Mouse (Mus musculus) C2C12 (cell line): ENCODE measurements around the gene Mgmt. TPM values are rescaled to one million over a fixed set of nuclear protein-coding genes. Genes with fewer than 3 reads are reported as not detected.

Source experiments
- H3K27me3 ChIP-seq: one replicate; pipeline ENCODE4 v1.6.1; 2011; ENCODE audit not compliant: control insufficient read depth, insufficient read depth, insufficient read length
- H3K36me3 ChIP-seq: one replicate; pipeline ENCODE4 v1.6.1; 2011; ENCODE audit not compliant: control insufficient read depth, insufficient read depth
- H3K4me3 ChIP-seq: one replicate; pipeline ENCODE4 v1.5.1; 2011; ENCODE audit warnings: mild to moderate bottlenecking, control low read depth; ENCODE audit not compliant: poor library complexity, insufficient read depth, severe bottlenecking
- H3K79me2 ChIP-seq: one replicate; pipeline ENCODE4 v1.6.1; 2011; ENCODE audit not compliant: control insufficient read depth, insufficient read depth
- H3K79me3 ChIP-seq: one replicate; pipeline ENCODE4 v1.6.1; 2011; ENCODE audit warnings: low read depth, control low read depth
- H3ac ChIP-seq: one replicate; pipeline ENCODE3; 2011; ENCODE audit warnings: low read depth; ENCODE audit not compliant: control insufficient read depth, insufficient read length
- CEBPB ChIP-seq: IDR thresholded peaks from one replicate; pipeline ENCODE4 v1.6.1; 2011; ENCODE audit warnings: low read depth, mild to moderate bottlenecking, control low read depth, moderate library complexity
- CTCF ChIP-seq: IDR thresholded peaks from one replicate; pipeline ENCODE4 v1.5.1; 2011; ENCODE audit not compliant: control insufficient read depth, insufficient read depth, insufficient read length
- FOSL1 ChIP-seq: IDR thresholded peaks from one replicate; pipeline ENCODE4 v1.8.0; 2011; ENCODE audit warnings: mild to moderate bottlenecking, low read length; ENCODE audit not compliant: poor library complexity, insufficient read depth, severe bottlenecking
- MAX ChIP-seq: IDR thresholded peaks from one replicate; pipeline ENCODE4 v1.6.1; 2011; ENCODE audit warnings: mild to moderate bottlenecking, control low read depth
- MYOD1 ChIP-seq: IDR thresholded peaks from one replicate; pipeline ENCODE4 v1.6.1; 2011; ENCODE audit warnings: low read depth; ENCODE audit not compliant: control insufficient read depth, insufficient read length
- MYOG ChIP-seq: IDR thresholded peaks from one replicate; pipeline ENCODE4 v1.6.1; 2011; ENCODE audit not compliant: control insufficient read depth, insufficient read length; ENCODE audit errors: extremely low read depth
- USF1 ChIP-seq: IDR thresholded peaks from one replicate; pipeline ENCODE4 v1.6.1; 2011; ENCODE audit warnings: low read depth, mild to moderate bottlenecking, control low read depth, moderate library complexity
- polyA plus RNA-seq: library from polyadenylated mRNA; unstranded; fragments of >200 nt; fragmentation: generic; extraction: Trizol; gene quantifications from one replicate; pipeline ENCODE4 v1.2.1, GENCODE M21; 2012; ENCODE audit warnings: missing spikeins

The Mgmt gene
- polyA plus RNA-seq, 1 experiment: 1.9 TPM

GRCm38 (mm10) chr7:136946131-136946530, 51.7 kb downstream of the Mgmt start:
- no peaks in the 10 kb centered on the region for H3K79me2 ChIP-seq
- TF ChIP-seq MYOD1: no peak
- H3ac ChIP-seq: no peak overlapping the region

GRCm38 (mm10) chr7:136948275-136948810, 53.9 kb downstream of the Mgmt start:
- Histone ChIP-seq H3K79me2 (no peaks in the 10 kb centered on the region), H3ac (no peak overlapping the region), H3K4me3 (no peak overlapping the region), H3K36me3 (no peaks in the 10 kb centered on the region), H3K79me3 (no peaks in the 10 kb centered on the region), H3K27me3 (no peaks in the 10 kb centered on the region)
- TF ChIP-seq CEBPB (no peak), USF1 (no peak), MYOG (no peak), MAX (no peak), MYOD1 (no peak), CTCF (no peak), FOSL1 (no peak)

More at GRCm38 (mm10) chr7:136946131-136946530, 51.7 kb downstream of the Mgmt start:
- Histone ChIP-seq H3K27me3 (no peaks in the 10 kb centered on the region), H3K79me3 (no peaks in the 10 kb centered on the region), H3K4me3 (no peak overlapping the region), H3K36me3 (no peaks in the 10 kb centered on the region)

- Histone ChIP-seq H3K27me3 (no peaks in the 10 kb centered on the region), H3K79me3 (no peaks in the 10 kb centered on the region), H3K79me2 (no peaks in the 10 kb centered on the region), H3ac (no peak overlapping the region), H3K4me3 (no peak overlapping the region), H3K36me3 (no peaks in the 10 kb centered on the region)
- TF ChIP-seq MYOG (no peak), USF1 (no peak), MYOD1 (no peak), CTCF (no peak), CEBPB (no peak), MAX (no peak), FOSL1 (no peak)
Observed at GRCm38 (mm10) chr7:136952608-136953007, 58.2 kb downstream of the Mgmt start.

GRCm38 (mm10) chr7:136953251-136953650, 58.8 kb downstream of the Mgmt start:
- H3K36me3 ChIP-seq: no peaks in the 10 kb centered on the region
- no peak overlapping the region for H3K4me3 ChIP-seq
- no peak overlapping the region for H3ac ChIP-seq
- H3K79me3 ChIP-seq: no peaks in the 10 kb centered on the region
- TF ChIP-seq MYOD1 (no peak), CEBPB (no peak), USF1 (no peak), MAX (no peak), MYOG (no peak), CTCF (no peak), FOSL1 (no peak)
- H3K27me3 ChIP-seq: no peaks in the 10 kb centered on the region
- H3K79me2 ChIP-seq: no peaks in the 10 kb centered on the region

- H3K4me3 ChIP-seq: no peak overlapping the region
- TF ChIP-seq FOSL1 (no peak), CEBPB (no peak), MYOG (no peak), MAX (no peak), CTCF (no peak)
- no peaks in the 10 kb centered on the region for H3K36me3 ChIP-seq
- H3K79me2 ChIP-seq: no peaks in the 10 kb centered on the region
- no peak overlapping the region for H3ac ChIP-seq
- H3K27me3 ChIP-seq: no peaks in the 10 kb centered on the region
- no peaks in the 10 kb centered on the region for H3K79me3 ChIP-seq
Observed at GRCm38 (mm10) chr7:136972361-136972760, 77.9 kb downstream of the Mgmt start.

- H3ac ChIP-seq: no peak overlapping the region
- no peaks in the 10 kb centered on the region for H3K36me3 ChIP-seq
- no peaks in the 10 kb centered on the region for H3K27me3 ChIP-seq
- no peaks in the 10 kb centered on the region for H3K79me2 ChIP-seq
- no peaks in the 10 kb centered on the region for H3K79me3 ChIP-seq
- H3K4me3 ChIP-seq: no peak overlapping the region
- no peak for TF ChIP-seq CTCF
- TF ChIP-seq CEBPB: no peak
- TF ChIP-seq FOSL1: no peak
- no peak for TF ChIP-seq MAX
- TF ChIP-seq MYOG: no peak
- TF ChIP-seq MYOD1: no peak
- no peak for TF ChIP-seq USF1
Observed at GRCm38 (mm10) chr7:136975001-136975400, 80.6 kb downstream of the Mgmt start.
